Mouse (Mus musculus) retina, postnatal 1 day (tissue): ENCODE data around the gene Kansl1l.

Source experiments
- DNase-seq: peaks from one replicate; pipeline ENCODE4 v3.0.0-alpha.2; 2012

The Kansl1l gene

GRCm38 (mm10) chr1:66695296-66695695, 122.1 kb downstream of the Kansl1l start:
- DNase-seq = no peak

GRCm38 (mm10) chr1:66694266-66694665, 123.1 kb downstream of the Kansl1l start:
- DNase-seq = no peak

GRCm38 (mm10) chr1:66692780-66693392, 124.5 kb downstream of the Kansl1l start:
- peak; percentile 19 for DNase-seq

GRCm38 (mm10) chr1:66692308-66692707, 125.1 kb downstream of the Kansl1l start:
- DNase-seq = no peak

- DNase-seq = no peak
These were observed 125.6 kb downstream of the Kansl1l start for GRCm38 (mm10) chr1:66691772-66692171.

- no peak for DNase-seq
These were observed 134.4 kb downstream of the Kansl1l start for GRCm38 (mm10) chr1:66682974-66683373.

- DNase-seq = no peak
These were observed 138.7 kb downstream of the Kansl1l start for GRCm38 (mm10) chr1:66678662-66679061.

- no peak for DNase-seq
These were observed 139.4 kb downstream of the Kansl1l start for GRCm38 (mm10) chr1:66677928-66678327.

GRCm38 (mm10) chr1:66672812-66673211, 144.6 kb downstream of the Kansl1l start:
- DNase-seq = no peak

- no peak for DNase-seq
These were observed 145.9 kb downstream of the Kansl1l start for GRCm38 (mm10) chr1:66671475-66671874.
